Mouse (Mus musculus) bone marrow, adult 2 months (tissue): Measurements from ENCODE around the gene AC124502.3. TPM values are rescaled to one million over a fixed set of nuclear protein-coding genes. Genes with fewer than 3 reads are reported as not detected.
A peak's percentile ranks its signal among the peaks of the same experiment; 100 is the strongest.
"Not testable (repeated sequence)": the region's sequence is repeated elsewhere in the genome, so short reads cannot be mapped to it uniquely, and the experiment has no call there.

Source experiments
- H3K27ac ChIP-seq: fragments of 200-500 bp; 2 replicates; pipeline ENCODE4 v1.5.1; 2012; ENCODE audit warnings: low read depth, mild to moderate bottlenecking, control low read depth, inconsistent platforms, low read length; ENCODE audit not compliant: control insufficient read depth, poor library complexity, insufficient read depth
- H3K4me1 ChIP-seq: fragments of 200-500 bp; 2 replicates; pipeline ENCODE4 v1.6.1; 2011; ENCODE audit warnings: low read length; ENCODE audit not compliant: control insufficient read depth, insufficient read depth
- H3K4me3 ChIP-seq: fragments of 200-500 bp; replicated peaks from 2 replicates; pipeline ENCODE3; 2011; ENCODE audit warnings: mild to moderate bottlenecking, low read depth, low read length, control low read depth; ENCODE audit not compliant: control insufficient read depth
- CTCF ChIP-seq: fragments of 200-500 bp; IDR thresholded peaks from 2 replicates; pipeline ENCODE4 v1.5.1; 2011; ENCODE audit warnings: low read length, control low read depth; ENCODE audit not compliant: control insufficient read depth, insufficient read depth
- POLR2A ChIP-seq: fragments of 200-500 bp; IDR thresholded peaks from 2 replicates; pipeline ENCODE4 v1.6.1; 2011; ENCODE audit warnings: low read depth, mild to moderate bottlenecking, control low read depth, low read length, borderline replicate concordance; ENCODE audit not compliant: control insufficient read depth
- WGBS: fragments of 180-500 bp; shearing (Covaris S2); methylation state at CpG from one replicate; pipeline ENCODE4 v1.1.7; 2018; 5-methylcytosine and 5-hydroxymethylcytosine counted together
- polyA plus RNA-seq: library from polyadenylated mRNA; stranded (reverse); fragments of >200 nt; gene quantifications from 2 replicates; pipeline ENCODE4 v1.2.4, GENCODE M21; 2011; ENCODE audit warnings: low replicate concordance; ENCODE audit not compliant: missing spikeins, insufficient read depth, insufficient read length

AC124502.3 gene
- polyA plus RNA-seq, 1 experiment = not detected

- TF ChIP-seq CTCF (no peak), POLR2A (no peak)
- 56% methylated on average over 6 of the region's 6 CpGs for whole genome bisulfite sequencing
- no peak overlapping the region for H3K27ac ChIP-seq
- no peak overlapping the region for H3K4me3 ChIP-seq
- H3K4me1 ChIP-seq = no peaks in the 10 kb centered on the region
Measured at GRCm38 (mm10) chr19:4999445-5000140, 39.1 kb upstream of the AC124502.3 start.

- H3K27ac ChIP-seq = no peak overlapping the region
- H3K4me3 ChIP-seq = no peak overlapping the region
- TF ChIP-seq CTCF (peak; percentile 92), POLR2A (no peak)
- whole genome bisulfite sequencing = 2% methylated on average over 39 of the region's 39 CpGs
- H3K4me1 ChIP-seq = no peaks in the 10 kb centered on the region
Measured at GRCm38 (mm10) chr19:5001666-5002406, 36.9 kb upstream of the AC124502.3 start.

- H3K4me3 ChIP-seq, H3K27ac ChIP-seq, H3K4me1 ChIP-seq: not testable (repeated sequence)
- WGBS = 31% methylated on average over 2 of the region's 2 CpGs
Measured at GRCm38 (mm10) chr19:5003644-5004043, 35.0 kb upstream of the AC124502.3 start.

GRCm38 (mm10) chr19:5004925-5005324, 33.8 kb upstream of the AC124502.3 start:
- Histone ChIP-seq H3K4me3 (no peak overlapping the region), H3K4me1 (no peaks in the 10 kb centered on the region), H3K27ac (no peak overlapping the region)
- WGBS = 62% methylated on average over 4 of the region's 4 CpGs
- TF ChIP-seq CTCF (no peak), POLR2A (no peak)

- no peak overlapping the region for H3K27ac ChIP-seq
- WGBS = 40% methylated on average over 8 of the region's 8 CpGs
- no peak overlapping the region for H3K4me3 ChIP-seq
- H3K4me1 ChIP-seq = no peaks in the 10 kb centered on the region
- TF ChIP-seq CTCF = no peak
- no peak for TF ChIP-seq POLR2A
Measured at GRCm38 (mm10) chr19:5013138-5013537, 25.6 kb upstream of the AC124502.3 start.

- Histone ChIP-seq H3K4me3 (no peak overlapping the region), H3K4me1 (no peaks in the 10 kb centered on the region), H3K27ac (no peak overlapping the region)
- WGBS = 12% methylated on average over 8 of the region's 8 CpGs
- peak; percentile 53 for TF ChIP-seq CTCF
- TF ChIP-seq POLR2A = no peak
Measured at GRCm38 (mm10) chr19:5014961-5015398, 23.7 kb upstream of the AC124502.3 start.

- TF ChIP-seq POLR2A = no peak
- H3K27ac ChIP-seq = no peak overlapping the region
- H3K4me1 ChIP-seq = no peaks in the 10 kb centered on the region
- WGBS = 41% methylated on average over 10 of the region's 10 CpGs
- H3K4me3 ChIP-seq = no peak overlapping the region
Measured at GRCm38 (mm10) chr19:5016221-5016742, 22.4 kb upstream of the AC124502.3 start.

- no peak for TF ChIP-seq POLR2A
- peak; percentile 93 for TF ChIP-seq CTCF
- Histone ChIP-seq H3K4me1 (no peaks in the 10 kb centered on the region), H3K4me3 (no peak overlapping the region), H3K27ac (no peak overlapping the region)
- 20% methylated on average over 12 of the region's 12 CpGs for WGBS
Measured at GRCm38 (mm10) chr19:5016782-5017181, 21.9 kb upstream of the AC124502.3 start.
